In genomic region chr5:112376111-112376510, GRCm38 (mm10) we compare ENCODE assay signal across 30 mouse cellular contexts. TPM values are rescaled to one million over a fixed set of nuclear protein-coding genes. Genes with fewer than 3 reads are reported as not detected.
A peak's percentile ranks its signal among the peaks of the same experiment; 100 is the strongest.
DNase-seq lines count a peak whose midpoint lies in the region; ATAC-seq lines count a peak whose summit lies in the region.
"Had no signal": no experiment of that assay in that cellular context is flagged by ENCODE, and none has a peak within 500 bp of the region (broad histone marks: within the 10 kb centered on the region; RNA-seq: fewer than 3 reads in every experiment).

No protein-coding gene starts in this region.

- no peaks in the 10 kb centered on the region for H3K27me3 ChIP-seq in hindbrain, embryonic 13.5 days
- no peaks in the 10 kb centered on the region for H3K27me3 ChIP-seq in hindbrain, embryonic 11.5 days (ENCODE audit: control insufficient read depth, insufficient read depth, low read length)
- H3K27me3 ChIP-seq in megakaryocyte, embryonic 14.5 days (replicated peaks), result no peaks in the 10 kb centered on the region
- no peaks in the 10 kb centered on the region for H3K27me3 ChIP-seq in liver, embryonic 13.5 days
- H3K27me3 ChIP-seq in forebrain, embryonic 16.5 days (replicated peaks; ENCODE audit: control insufficient read depth, insufficient read depth, low read length), result no peaks in the 10 kb centered on the region
- H3K27me3 ChIP-seq: embryonic facial prominence, embryonic 15.5 days; forebrain, embryonic 12.5 days; kidney, embryonic 15.5 days; limb, embryonic 15.5 days; midbrain, embryonic 13.5 days; stomach, embryonic 15.5 days had no signal

- no peak overlapping the region for H3K27ac ChIP-seq in hindbrain, embryonic 13.5 days
- H3K27ac ChIP-seq in hindbrain, embryonic 11.5 days (ENCODE audit: low read depth, low read length), result no peak overlapping the region
- no peak overlapping the region for H3K27ac ChIP-seq in liver, embryonic 13.5 days
- H3K27ac ChIP-seq in forebrain, embryonic 16.5 days (ENCODE audit: low read length), result no peak overlapping the region
- H3K27ac ChIP-seq: embryonic facial prominence, embryonic 10.5 days; embryonic facial prominence, embryonic 15.5 days; forebrain, embryonic 12.5 days; kidney, embryonic 15.5 days; limb, embryonic 15.5 days; midbrain, embryonic 13.5 days; stomach, embryonic 15.5 days had no signal

- no peak overlapping the region for H3K4me3 ChIP-seq in hindbrain, embryonic 13.5 days
- H3K4me3 ChIP-seq in hindbrain, embryonic 11.5 days (ENCODE audit: low read depth, low read length), result no peak overlapping the region
- H3K4me3 ChIP-seq in megakaryocyte, embryonic 14.5 days (replicated peaks), result peak overlapping the region; percentile 1
- H3K4me3 ChIP-seq in liver, embryonic 13.5 days (replicated peaks), result no peak overlapping the region
- no peak overlapping the region for H3K4me3 ChIP-seq in forebrain, embryonic 16.5 days (replicated peaks; ENCODE audit: low read length)
- H3K4me3 ChIP-seq: embryonic facial prominence, embryonic 10.5 days; embryonic facial prominence, embryonic 15.5 days; forebrain, embryonic 12.5 days; kidney, embryonic 15.5 days; limb, embryonic 10.5 days; limb, embryonic 15.5 days; midbrain, embryonic 13.5 days; stomach, embryonic 15.5 days had no signal

- H3K4me2 ChIP-seq in hindbrain, embryonic 13.5 days, result no peak overlapping the region
- H3K4me2 ChIP-seq in hindbrain, embryonic 11.5 days (replicated peaks; ENCODE audit: low read depth, low read length), result no peak overlapping the region
- H3K4me2 ChIP-seq in liver, embryonic 13.5 days, result no peak overlapping the region
- no peak overlapping the region for H3K4me2 ChIP-seq in forebrain, embryonic 16.5 days (ENCODE audit: low read length)
- H3K4me2 ChIP-seq: embryonic facial prominence, embryonic 15.5 days; forebrain, embryonic 12.5 days; heart, embryonic 11.5 days; kidney, embryonic 15.5 days; limb, embryonic 15.5 days; midbrain, embryonic 13.5 days; stomach, embryonic 15.5 days had no signal

- H3K36me3 ChIP-seq in hindbrain, embryonic 13.5 days, result peaks cover 77% of the 10 kb centered on the region
- H3K36me3 ChIP-seq in hindbrain, embryonic 11.5 days (ENCODE audit: control insufficient read depth, insufficient read depth, low read length), result no peaks in the 10 kb centered on the region
- peaks cover 100% of the 10 kb centered on the region for H3K36me3 ChIP-seq in megakaryocyte, embryonic 14.5 days (replicated peaks; ENCODE audit: low read length)
- H3K36me3 ChIP-seq in liver, embryonic 13.5 days, result peaks cover 53% of the 10 kb centered on the region
- peaks cover 4% of the 10 kb centered on the region; the same call in 1 of the 2 replicates for H3K36me3 ChIP-seq in forebrain, embryonic 16.5 days (ENCODE audit: control insufficient read depth, insufficient read depth)

- H3K9ac ChIP-seq in hindbrain, embryonic 13.5 days, result peak overlapping the region; percentile 51; the same call in 1 of the 2 replicates
- H3K9ac ChIP-seq in hindbrain, embryonic 11.5 days (ENCODE audit: low read depth, low read length), result no peak overlapping the region
- no peak overlapping the region for H3K9ac ChIP-seq in liver, embryonic 13.5 days
- no peak overlapping the region for H3K9ac ChIP-seq in forebrain, embryonic 16.5 days (replicated peaks; ENCODE audit: low read depth, low read length)
- H3K9ac ChIP-seq: embryonic facial prominence, embryonic 15.5 days; forebrain, embryonic 12.5 days; kidney, embryonic 15.5 days; limb, embryonic 15.5 days; midbrain, embryonic 13.5 days; stomach, embryonic 15.5 days had no signal

- WGBS in hindbrain, embryonic 13.5 days, result 85% methylated on average over 4 of the region's 4 CpGs
- 89% methylated on average over 4 of the region's 4 CpGs for WGBS in hindbrain, embryonic 11.5 days
- 57% methylated on average over 4 of the region's 4 CpGs for WGBS in liver, embryonic 13.5 days (ENCODE audit: insufficient replicate concordance)
- 95% methylated on average over 4 of the region's 4 CpGs for WGBS in forebrain, embryonic 16.5 days

- peaks cover 22% of the 10 kb centered on the region for H3K4me1 ChIP-seq in hindbrain, embryonic 13.5 days (replicated peaks)
- peaks cover 5% of the 10 kb centered on the region; the same call in 1 of the 2 replicates for H3K4me1 ChIP-seq in hindbrain, embryonic 11.5 days (replicated peaks; ENCODE audit: control insufficient read depth, insufficient read depth, low read length)
- H3K4me1 ChIP-seq in megakaryocyte, embryonic 14.5 days, result peaks cover 72% of the 10 kb centered on the region
- H3K4me1 ChIP-seq in liver, embryonic 13.5 days (replicated peaks), result 0 out of 2 replicates have a peak, but pooled peaks cover 3% of the 10 kb centered on the region
- peaks cover 18% of the 10 kb centered on the region for H3K4me1 ChIP-seq in forebrain, embryonic 16.5 days (replicated peaks; ENCODE audit: control insufficient read depth, insufficient read depth, low read length)
- H3K4me1 ChIP-seq: embryonic facial prominence, embryonic 15.5 days; kidney, embryonic 15.5 days; limb, embryonic 15.5 days; stomach, embryonic 15.5 days had no signal

- DNase-seq in hindbrain, embryonic 11.5 days (ENCODE audit: low spot score), result no peak
- DNase-seq in liver, embryonic 13.5 days, result peak; percentile 28
- DNase-seq: adrenal gland, postnatal 14 days; cerebellum, adult 11-12 months; gastrocnemius, postnatal 14 days; kidney, adult 18-20 months; kidney, postnatal 25 days; lung, adult 2 months; lung, postnatal 14 days; right cerebral cortex, postnatal 25 days had no signal

- ATAC-seq in hindbrain, embryonic 13.5 days (ENCODE audit: low FRiP score), result no peak
- ATAC-seq in hindbrain, embryonic 11.5 days (ENCODE audit: low FRiP score), result no peak
- ATAC-seq in megakaryocyte, adult 5-6 weeks (ENCODE audit: poor library complexity, severe bottlenecking), result no peak
- no peak for ATAC-seq in liver, embryonic 13.5 days (ENCODE audit: low read depth)
- ATAC-seq in megakaryocyte progenitor cell, adult 5-6 weeks (replicated peaks; ENCODE audit: poor library complexity), result peak; percentile 58
- ATAC-seq in forebrain, embryonic 16.5 days, result no peak
- ATAC-seq: CD4-positive, CD25-positive, alpha-beta regulatory T cell, adult 4 months; hindbrain, embryonic 16.5 days; midbrain, embryonic 13.5 days had no signal

- no peaks in the 10 kb centered on the region for H3K9me3 ChIP-seq in hindbrain, embryonic 13.5 days
- H3K9me3 ChIP-seq in hindbrain, embryonic 11.5 days (ENCODE audit: control insufficient read depth, low read length), result no peaks in the 10 kb centered on the region
- no peaks in the 10 kb centered on the region for H3K9me3 ChIP-seq in megakaryocyte, embryonic 14.5 days
- no peaks in the 10 kb centered on the region for H3K9me3 ChIP-seq in liver, embryonic 13.5 days (replicated peaks)
- no peaks in the 10 kb centered on the region for H3K9me3 ChIP-seq in forebrain, embryonic 16.5 days (ENCODE audit: control insufficient read depth, low read length)
- H3K9me3 ChIP-seq: embryonic facial prominence, embryonic 10.5 days; embryonic facial prominence, embryonic 15.5 days; forebrain, embryonic 12.5 days; kidney, embryonic 15.5 days; limb, embryonic 10.5 days; limb, embryonic 15.5 days; midbrain, embryonic 13.5 days; stomach, embryonic 15.5 days had no signal

RNA-seq across cellular contexts. Expression of gene Asphd2, which starts 18.6 kb away (rescaled TPM):
- polyA plus RNA-seq in hindbrain, embryonic 13.5 days (2015; fragmentation: Nextera tagmentation; extraction: Ambion mirVana), result 35.5 and 37.7 TPM in 2 replicates
- 26.0 and 41.6 TPM in 2 replicates for polyA plus RNA-seq in hindbrain, embryonic 11.5 days (2014; fragmentation: Nextera tagmentation; extraction: Ambion mirVana)
- not detected in 2 replicates for polyA plus RNA-seq in megakaryocyte, embryonic 14.5 days (2012; ENCODE audit: insufficient read depth, low replicate concordance)
- not detected in 2 replicates for total RNA-seq in megakaryocyte, adult 5-6 weeks (2015)
- total RNA-seq in megakaryocyte, adult 5-6 weeks (2017), result not detected in 2 replicates
- 0.30 and 0.46 TPM in 2 replicates for polyA plus RNA-seq in liver, embryonic 13.5 days (2015; fragmentation: Nextera tagmentation; extraction: Ambion mirVana)
- not detected in 2 replicates for total RNA-seq in megakaryocyte progenitor cell, adult 5-6 weeks (2015)
- total RNA-seq in megakaryocyte progenitor cell, adult 5-6 weeks (2017), result not detected in 2 replicates
- 41.1 and 43.8 TPM in 2 replicates for polyA plus RNA-seq in forebrain, embryonic 16.5 days (2015; fragmentation: Nextera tagmentation; extraction: Ambion mirVana)
- total RNA-seq: granulocyte monocyte progenitor cell, adult 5-6 weeks; hematopoietic stem cell, adult 5-6 weeks had no signal
- polyA plus RNA-seq: CD4-positive, CD25-positive, alpha-beta regulatory T cell, adult 4 months had no signal

RNA-seq across cellular contexts. Expression of gene Gm6583, which starts 20.3 kb away (rescaled TPM):
- polyA plus RNA-seq in hindbrain, embryonic 13.5 days (2015; fragmentation: Nextera tagmentation; extraction: Ambion mirVana), result 0.17 and 0.34 TPM in 2 replicates
- 0.13 and 0.26 TPM in 2 replicates for polyA plus RNA-seq in hindbrain, embryonic 11.5 days (2014; fragmentation: Nextera tagmentation; extraction: Ambion mirVana)
- 1.0 and 1.4 TPM in 2 replicates for polyA plus RNA-seq in megakaryocyte, embryonic 14.5 days (2012; ENCODE audit: insufficient read depth, low replicate concordance)
- total RNA-seq in megakaryocyte, adult 5-6 weeks (2015), result 0.23 TPM in 1 of 2 replicates, not detected in the other
- total RNA-seq in megakaryocyte, adult 5-6 weeks (2017), result 0.73 and 1.2 TPM in 2 replicates
- polyA plus RNA-seq in liver, embryonic 13.5 days (2015; fragmentation: Nextera tagmentation; extraction: Ambion mirVana), result 0.08 and 0.38 TPM in 2 replicates
- total RNA-seq in megakaryocyte progenitor cell, adult 5-6 weeks (2015), result not detected in 2 replicates
- not detected in 2 replicates for total RNA-seq in megakaryocyte progenitor cell, adult 5-6 weeks (2017)
- polyA plus RNA-seq in forebrain, embryonic 16.5 days (2015; fragmentation: Nextera tagmentation; extraction: Ambion mirVana), result 0.09 and 0.17 TPM in 2 replicates
- total RNA-seq: adrenal gland, postnatal 14 days; gastrocnemius, postnatal 14 days; granulocyte monocyte progenitor cell, adult 5-6 weeks; hematopoietic stem cell, adult 5-6 weeks; layer of hippocampus, adult 8-10 months had no signal
- polyA plus RNA-seq: heart, postnatal 0 days; lung, adult 2 months had no signal

RNA-seq across cellular contexts. Expression of gene Hps4, which starts 33.2 kb away (rescaled TPM):
- 40.3 and 43.2 TPM in 2 replicates for polyA plus RNA-seq in hindbrain, embryonic 13.5 days (2015; fragmentation: Nextera tagmentation; extraction: Ambion mirVana)
- 29.8 and 30.0 TPM in 2 replicates for polyA plus RNA-seq in hindbrain, embryonic 11.5 days (2014; fragmentation: Nextera tagmentation; extraction: Ambion mirVana)
- 214 and 827 TPM in 2 replicates for polyA plus RNA-seq in megakaryocyte, embryonic 14.5 days (2012; ENCODE audit: insufficient read depth, low replicate concordance)
- 14.7 and 18.8 TPM in 2 replicates for total RNA-seq in megakaryocyte, adult 5-6 weeks (2015)
- total RNA-seq in megakaryocyte, adult 5-6 weeks (2017), result 13.4 and 14.9 TPM in 2 replicates
- polyA plus RNA-seq in liver, embryonic 13.5 days (2015; fragmentation: Nextera tagmentation; extraction: Ambion mirVana), result 12.1 and 13.4 TPM in 2 replicates
- 15.1 and 15.9 TPM in 2 replicates for total RNA-seq in megakaryocyte progenitor cell, adult 5-6 weeks (2015)
- total RNA-seq in megakaryocyte progenitor cell, adult 5-6 weeks (2017), result 12.8 and 17.6 TPM in 2 replicates
- polyA plus RNA-seq in forebrain, embryonic 16.5 days (2015; fragmentation: Nextera tagmentation; extraction: Ambion mirVana), result 30.1 and 37.6 TPM in 2 replicates

RNA-seq across cellular contexts. Expression of gene Srrd, which starts 33.3 kb away (rescaled TPM):
- 53.6 and 60.2 TPM in 2 replicates for polyA plus RNA-seq in hindbrain, embryonic 13.5 days (2015; fragmentation: Nextera tagmentation; extraction: Ambion mirVana)
- polyA plus RNA-seq in hindbrain, embryonic 11.5 days (2014; fragmentation: Nextera tagmentation; extraction: Ambion mirVana), result 49.8 and 50.5 TPM in 2 replicates
- polyA plus RNA-seq in megakaryocyte, embryonic 14.5 days (2012; ENCODE audit: insufficient read depth, low replicate concordance), result 23.5 and 26.3 TPM in 2 replicates
- 31.2 and 35.1 TPM in 2 replicates for total RNA-seq in megakaryocyte, adult 5-6 weeks (2015)
- 20.7 and 21.7 TPM in 2 replicates for total RNA-seq in megakaryocyte, adult 5-6 weeks (2017)
- 15.8 and 20.2 TPM in 2 replicates for polyA plus RNA-seq in liver, embryonic 13.5 days (2015; fragmentation: Nextera tagmentation; extraction: Ambion mirVana)
- total RNA-seq in megakaryocyte progenitor cell, adult 5-6 weeks (2015), result 33.7 and 40.2 TPM in 2 replicates
- 15.1 and 18.5 TPM in 2 replicates for total RNA-seq in megakaryocyte progenitor cell, adult 5-6 weeks (2017)
- polyA plus RNA-seq in forebrain, embryonic 16.5 days (2015; fragmentation: Nextera tagmentation; extraction: Ambion mirVana), result 52.6 and 62.5 TPM in 2 replicates

RNA-seq across cellular contexts. Expression of gene Tfip11, which starts 50.0 kb away (rescaled TPM):
- polyA plus RNA-seq in hindbrain, embryonic 13.5 days (2015; fragmentation: Nextera tagmentation; extraction: Ambion mirVana), result 32.2 and 33.7 TPM in 2 replicates
- 17.6 and 22.8 TPM in 2 replicates for polyA plus RNA-seq in hindbrain, embryonic 11.5 days (2014; fragmentation: Nextera tagmentation; extraction: Ambion mirVana)
- 30.3 and 35.0 TPM in 2 replicates for polyA plus RNA-seq in megakaryocyte, embryonic 14.5 days (2012; ENCODE audit: insufficient read depth, low replicate concordance)
- 11.3 and 11.7 TPM in 2 replicates for total RNA-seq in megakaryocyte, adult 5-6 weeks (2015)
- total RNA-seq in megakaryocyte, adult 5-6 weeks (2017), result 11.6 and 14.5 TPM in 2 replicates
- polyA plus RNA-seq in liver, embryonic 13.5 days (2015; fragmentation: Nextera tagmentation; extraction: Ambion mirVana), result 14.1 and 15.7 TPM in 2 replicates
- total RNA-seq in megakaryocyte progenitor cell, adult 5-6 weeks (2015), result 12.9 and 16.2 TPM in 2 replicates
- 12.9 and 20.1 TPM in 2 replicates for total RNA-seq in megakaryocyte progenitor cell, adult 5-6 weeks (2017)
- polyA plus RNA-seq in forebrain, embryonic 16.5 days (2015; fragmentation: Nextera tagmentation; extraction: Ambion mirVana), result 34.7 and 36.7 TPM in 2 replicates

Comparison
In these comparisons a context has a peak if more than half of its experiments do, and no peak if none do; other contexts are left out.
1. RNA of gene Asphd2, which starts 18.6 kb away (polyA plus RNA-seq): 41.1 to 43.8 TPM in forebrain, embryonic 16.5 days, 35.5 to 37.7 TPM in hindbrain, embryonic 13.5 days and 26.0 to 41.6 TPM in hindbrain, embryonic 11.5 days; 0.30 to 0.46 TPM in liver, embryonic 13.5 days and not detected in megakaryocyte, embryonic 14.5 days; every median in the first group is over 10 times any median in the second.